Mouse (Mus musculus): Measurements from ENCODE around the gene Hic2. TPM values are rescaled to one million over a fixed set of nuclear protein-coding genes. Genes with fewer than 3 reads are reported as not detected.

The Hic2 gene
- polyA plus RNA-seq, 2 experiments: 2.0 TPM

DNA sequence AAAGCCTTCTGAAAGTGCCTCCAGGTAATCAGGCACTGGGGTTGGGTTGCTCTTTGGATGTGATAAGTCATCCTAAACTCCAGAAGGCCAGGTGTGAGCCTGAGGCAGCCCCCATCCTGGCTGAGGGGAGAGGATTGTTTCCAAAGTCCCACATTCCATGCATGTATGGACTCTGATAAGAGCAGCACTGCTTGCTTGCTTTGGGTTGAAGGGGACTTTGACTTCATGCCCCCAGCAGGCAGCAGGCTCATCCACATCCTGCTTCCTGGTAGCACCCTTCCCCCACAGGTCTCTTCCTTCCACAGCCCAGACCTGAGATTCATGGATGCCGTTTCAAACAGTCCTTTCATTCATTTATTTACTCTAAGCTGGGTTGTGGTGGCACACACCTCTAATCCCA is 10.4 kb downstream of the Hic2 start:
- Histone ChIP-seq H3K9me3 (ENCODE audit: control insufficient read depth, low read length) (no peaks in the 10 kb centered on the region), H3K4me2 (ENCODE audit: low read depth) (peak overlapping the region; percentile 8; the same call in 1 of the 2 replicates), H3K4me1 (replicated peaks; ENCODE audit: control insufficient read depth in 2 of 2, insufficient read depth in 2 of 2, low read length in 1 of 2) (peaks cover 10 to 47% of the 10 kb centered on the region in 2 experiments), H3K27me3 (ENCODE audit: control insufficient read depth, insufficient read depth, low read length) (no peaks in the 10 kb centered on the region), H3K27ac (no peak overlapping the region), H3K36me3 (replicated peaks; ENCODE audit: control insufficient read depth, insufficient read depth, low read depth) (no peaks in the 10 kb centered on the region), H3K9ac (replicated peaks) (no peak overlapping the region), H3K4me3 (ENCODE audit: insufficient read depth in 1 of 2, low read depth in 2 of 2, low read length in 2 of 2) (no peak overlapping the region)
- peak; percentile 61; the same call in 1 of the 2 replicates for ATAC-seq (ENCODE audit: insufficient read depth)
- no peak for DNase-seq (ENCODE audit: low read depth in 3 of 3, low spot score in 3 of 3)
- 36% methylated on average over 1 of the region's 1 CpGs for WGBS (ENCODE audit: insufficient replicate concordance)
- TF ChIP-seq CTCF (IDR thresholded peaks at IDR 0.05; ENCODE audit: low read depth) (no peak), EP300 (IDR thresholded peaks at IDR 0.05; ENCODE audit: low read depth) (no peak)

DNA sequence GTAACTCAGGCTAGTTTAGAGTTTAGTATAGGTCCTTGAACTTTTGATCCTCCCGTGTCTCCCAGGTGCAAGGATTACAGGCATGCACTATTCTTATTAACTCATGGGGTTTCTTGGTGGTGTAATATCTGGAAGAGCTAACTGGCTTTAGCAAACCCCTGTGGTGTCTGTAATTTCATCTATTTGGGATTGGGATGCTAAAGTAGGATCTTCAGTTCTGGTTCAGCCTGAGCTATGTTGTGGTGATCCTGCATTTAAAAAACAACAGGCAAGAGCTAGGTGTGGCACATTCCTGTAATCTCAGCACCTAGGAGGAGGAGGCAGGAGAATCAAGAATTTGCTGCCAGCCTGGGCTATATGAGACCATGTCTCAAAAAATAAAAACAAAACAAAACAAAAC is 11.6 kb downstream of the Hic2 start:
- Histone ChIP-seq H3K27me3 (ENCODE audit: control insufficient read depth, insufficient read depth, low read length) (no peaks in the 10 kb centered on the region), H3K4me1 (replicated peaks; ENCODE audit: control insufficient read depth in 2 of 2, insufficient read depth in 2 of 2, low read length in 1 of 2) (peaks cover 15 to 47% of the 10 kb centered on the region in 2 experiments), H3K4me3 (ENCODE audit: insufficient read depth in 1 of 2, low read depth in 2 of 2, low read length in 2 of 2) (no peak overlapping the region), H3K9ac (replicated peaks) (no peak overlapping the region), H3K27ac (no peak overlapping the region), H3K9me3 (ENCODE audit: control insufficient read depth, low read length) (no peaks in the 10 kb centered on the region), H3K4me2 (ENCODE audit: low read depth) (no peak overlapping the region), H3K36me3 (replicated peaks; ENCODE audit: control insufficient read depth, insufficient read depth, low read depth) (no peaks in the 10 kb centered on the region)
- TF ChIP-seq CTCF (IDR thresholded peaks at IDR 0.05; ENCODE audit: low read depth) (no peak), EP300 (IDR thresholded peaks at IDR 0.05; ENCODE audit: low read depth) (no peak)
- ATAC-seq (ENCODE audit: insufficient read depth): no peak
- 55% methylated on average over 1 of the region's 1 CpGs for WGBS (ENCODE audit: insufficient replicate concordance)
- DNase-seq (ENCODE audit: low read depth in 3 of 3, low spot score in 3 of 3): no peak

DNA sequence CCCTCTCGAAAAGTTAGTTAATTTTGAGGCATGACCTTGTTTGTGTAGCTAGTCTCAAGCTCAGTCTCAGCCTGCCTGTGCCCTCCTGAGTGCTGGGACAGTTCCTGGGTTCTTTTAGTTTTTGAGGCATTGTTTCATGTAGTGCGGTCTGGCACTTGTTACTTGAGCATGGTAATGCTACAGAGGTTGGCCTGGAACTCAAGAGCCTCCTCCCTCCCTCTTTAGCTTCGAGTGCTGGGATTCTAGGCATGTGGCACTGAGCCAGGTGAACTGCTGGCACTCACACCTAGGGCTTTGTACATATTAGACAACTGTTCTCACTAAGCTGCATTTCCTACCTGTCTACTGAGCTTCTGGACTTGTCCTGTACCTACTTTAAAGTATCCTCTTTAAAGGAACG is 14.4 kb downstream of the Hic2 start:
- 67% methylated on average over 4 of the region's 4 CpGs for WGBS (ENCODE audit: insufficient replicate concordance)
- H3K4me1 ChIP-seq (replicated peaks; ENCODE audit: control insufficient read depth in 2 of 2, insufficient read depth in 2 of 2, low read length in 1 of 2): peaks cover 38 to 56% of the 10 kb centered on the region in 2 experiments
- ATAC-seq (ENCODE audit: insufficient read depth) (no peak), DNase-seq (ENCODE audit: low read depth in 3 of 3, low spot score in 3 of 3) (no peak)
- H3K36me3 ChIP-seq (replicated peaks; ENCODE audit: control insufficient read depth, insufficient read depth, low read depth): no peaks in the 10 kb centered on the region
- H3K9ac ChIP-seq (replicated peaks): no peak overlapping the region
- TF ChIP-seq EP300 (IDR thresholded peaks at IDR 0.05; ENCODE audit: low read depth): no peak
- TF ChIP-seq CTCF (IDR thresholded peaks at IDR 0.05; ENCODE audit: low read depth): no peak
- no peaks in the 10 kb centered on the region for H3K9me3 ChIP-seq (ENCODE audit: control insufficient read depth, low read length)
- H3K4me2 ChIP-seq (ENCODE audit: low read depth): no peak overlapping the region
- no peak overlapping the region for H3K4me3 ChIP-seq (ENCODE audit: insufficient read depth in 1 of 2, low read depth in 2 of 2, low read length in 2 of 2)
- H3K27ac ChIP-seq: no peak overlapping the region
- H3K27me3 ChIP-seq (ENCODE audit: control insufficient read depth, insufficient read depth, low read length): no peaks in the 10 kb centered on the region

DNA sequence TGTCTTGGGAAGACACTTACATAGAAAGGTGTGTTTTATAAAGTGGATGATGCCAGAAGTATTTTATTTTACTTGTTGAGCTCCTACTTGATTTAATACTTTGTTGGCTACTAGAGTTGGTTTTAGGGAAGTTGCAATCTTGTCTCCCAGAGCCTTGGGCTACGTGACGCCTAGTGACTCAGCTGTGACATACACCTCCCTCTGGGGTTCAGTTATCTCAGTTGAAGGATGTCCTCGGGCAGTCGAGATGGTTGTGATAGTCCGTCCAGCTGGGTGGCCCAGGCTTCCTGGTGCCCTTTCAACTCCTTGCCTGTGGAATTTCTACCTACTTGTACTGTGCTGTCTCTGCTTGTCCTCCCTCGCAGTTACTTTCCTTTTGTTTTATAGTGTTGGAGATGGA is 15.8 kb downstream of the Hic2 start:
- peak; percentile 59 for ATAC-seq (ENCODE audit: insufficient read depth)
- Histone ChIP-seq H3K4me3 (ENCODE audit: insufficient read depth in 1 of 2, low read depth in 2 of 2, low read length in 2 of 2) (0 out of 4 replicates have a peak overlapping the region, but pooled peaks of 1 of the 2 experiments have one; percentile 1), H3K27me3 (ENCODE audit: control insufficient read depth, insufficient read depth, low read length) (no peaks in the 10 kb centered on the region), H3K36me3 (replicated peaks; ENCODE audit: control insufficient read depth, insufficient read depth, low read depth) (no peaks in the 10 kb centered on the region), H3K9ac (replicated peaks) (no peak overlapping the region), H3K9me3 (ENCODE audit: control insufficient read depth, low read length) (no peaks in the 10 kb centered on the region), H3K4me2 (ENCODE audit: low read depth) (peak overlapping the region; percentile 13), H3K27ac (no peak overlapping the region), H3K4me1 (replicated peaks; ENCODE audit: control insufficient read depth in 2 of 2, insufficient read depth in 2 of 2, low read length in 1 of 2) (peaks cover 50 to 62% of the 10 kb centered on the region in 2 experiments)
- WGBS (ENCODE audit: insufficient replicate concordance): 7% methylated on average over 6 of the region's 6 CpGs
- TF ChIP-seq CTCF (IDR thresholded peaks at IDR 0.05; ENCODE audit: low read depth) (no peak), EP300 (IDR thresholded peaks at IDR 0.05; ENCODE audit: low read depth) (no peak)
- DNase-seq (ENCODE audit: low read depth in 3 of 3, low spot score in 3 of 3): peak in 1 of 3 experiments; percentile 52

DNA sequence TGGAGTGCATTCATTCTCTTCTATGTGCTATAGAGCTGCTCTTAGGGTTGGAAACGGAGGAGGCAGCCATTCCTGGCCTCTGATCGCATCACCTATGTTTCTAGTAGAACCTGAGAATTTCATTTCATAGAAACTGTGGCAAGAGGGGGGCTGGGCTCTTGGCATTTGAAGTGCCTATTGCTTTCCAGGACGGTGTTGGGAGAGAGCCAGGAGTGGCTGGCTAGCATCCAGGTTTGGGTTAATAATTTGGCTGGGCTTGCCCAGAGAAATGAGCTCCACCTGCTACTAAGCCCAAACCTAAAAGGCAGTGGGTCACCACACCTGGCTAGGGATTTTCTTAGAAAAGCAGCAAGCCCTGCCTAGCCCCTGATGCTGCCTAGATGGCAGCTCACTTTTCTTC is 18.2 kb downstream of the Hic2 start:
- Histone ChIP-seq H3K4me1 (replicated peaks; ENCODE audit: control insufficient read depth in 2 of 2, insufficient read depth in 2 of 2, low read length in 1 of 2) (peaks cover 50 to 60% of the 10 kb centered on the region in 2 experiments), H3K27me3 (ENCODE audit: control insufficient read depth, insufficient read depth, low read length) (no peaks in the 10 kb centered on the region), H3K4me2 (ENCODE audit: low read depth) (peak overlapping the region; percentile 50), H3K4me3 (ENCODE audit: insufficient read depth in 1 of 2, low read depth in 2 of 2, low read length in 2 of 2) (no peak overlapping the region), H3K9me3 (ENCODE audit: control insufficient read depth, low read length) (no peaks in the 10 kb centered on the region), H3K27ac (peak overlapping the region; percentile 26; the same call in 1 of the 2 replicates), H3K9ac (replicated peaks) (peak overlapping the region; percentile 5; the same call in 1 of the 2 replicates), H3K36me3 (replicated peaks; ENCODE audit: control insufficient read depth, insufficient read depth, low read depth) (no peaks in the 10 kb centered on the region)
- TF ChIP-seq EP300 (IDR thresholded peaks at IDR 0.05; ENCODE audit: low read depth) (no peak), CTCF (IDR thresholded peaks at IDR 0.05; ENCODE audit: low read depth) (no peak)
- DNase-seq (ENCODE audit: low read depth in 3 of 3, low spot score in 3 of 3) (no peak), ATAC-seq (ENCODE audit: insufficient read depth) (no peak)
- WGBS (ENCODE audit: insufficient replicate concordance): 66% methylated on average over 3 of the region's 3 CpGs
